Mouse (Mus musculus) heart, adult 11 months (tissue): ENCODE data around the gene Fchsd2.

Experiments
- DNase-seq: peaks from one replicate; pipeline ENCODE4 v3.0.0; 2022

Gene Fchsd2

DNA sequence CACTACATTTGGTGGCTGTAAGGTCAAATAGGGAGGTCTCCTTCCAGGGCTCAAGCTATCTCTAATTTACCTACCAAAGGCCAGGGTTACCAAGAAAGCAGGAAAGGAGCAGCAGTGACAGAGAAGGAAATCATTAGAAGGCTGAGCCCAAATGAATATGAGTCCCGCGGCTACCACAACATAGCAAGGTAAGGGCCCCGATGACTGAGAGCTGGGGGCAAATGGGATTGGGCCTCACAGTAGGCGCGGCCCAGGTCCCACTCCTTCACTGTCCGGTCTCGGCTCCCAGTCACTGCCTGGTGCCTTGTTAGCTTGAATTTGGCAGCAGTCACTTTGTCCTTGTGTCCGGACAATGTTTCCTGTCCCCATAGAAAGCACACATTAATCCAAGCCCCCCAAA, 199.0 kb downstream of the Fchsd2 start:
- peak; percentile 88 for DNase-seq

DNA sequence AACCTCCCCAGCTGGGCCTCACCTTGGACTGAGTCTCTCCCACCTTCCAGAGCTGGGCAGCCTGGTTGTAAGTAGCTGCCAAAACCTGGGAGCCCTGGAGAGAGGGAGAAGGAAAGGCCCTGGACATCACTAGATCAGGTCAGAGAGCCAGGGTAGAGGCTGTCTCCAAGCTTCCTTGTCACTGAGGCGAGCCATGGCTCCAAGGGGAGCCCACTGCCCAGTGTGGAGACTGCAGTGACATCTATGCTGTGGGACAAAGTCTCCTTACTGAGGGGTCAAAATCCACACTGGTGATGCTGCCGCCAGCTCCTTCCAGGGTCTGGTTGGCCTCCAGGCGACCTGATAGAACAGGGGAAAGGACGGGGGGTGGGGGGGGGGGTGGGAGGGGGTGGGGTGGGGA, 199.4 kb downstream of the Fchsd2 start:
- peak; percentile 71 for DNase-seq

DNA sequence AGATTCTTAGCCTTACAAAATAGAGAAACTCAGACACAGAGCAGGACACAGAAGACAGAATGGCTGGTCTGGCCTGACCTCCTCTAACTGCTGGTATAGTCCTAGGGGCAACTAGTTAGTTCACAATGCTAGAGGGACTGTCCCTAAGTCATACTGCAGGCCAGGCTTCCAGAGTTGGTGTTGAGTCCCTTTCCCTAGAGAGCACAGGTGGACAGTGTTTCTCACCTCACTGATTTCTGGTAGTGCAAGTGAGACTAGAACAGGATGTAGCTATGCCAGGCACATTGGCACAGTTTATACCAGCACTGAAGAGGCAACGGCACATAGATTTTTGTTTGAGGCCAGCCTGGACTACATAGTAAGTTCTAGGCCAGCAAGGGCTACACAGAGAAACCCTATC, 200.0 kb downstream of the Fchsd2 start:
- DNase-seq = no peak

DNA sequence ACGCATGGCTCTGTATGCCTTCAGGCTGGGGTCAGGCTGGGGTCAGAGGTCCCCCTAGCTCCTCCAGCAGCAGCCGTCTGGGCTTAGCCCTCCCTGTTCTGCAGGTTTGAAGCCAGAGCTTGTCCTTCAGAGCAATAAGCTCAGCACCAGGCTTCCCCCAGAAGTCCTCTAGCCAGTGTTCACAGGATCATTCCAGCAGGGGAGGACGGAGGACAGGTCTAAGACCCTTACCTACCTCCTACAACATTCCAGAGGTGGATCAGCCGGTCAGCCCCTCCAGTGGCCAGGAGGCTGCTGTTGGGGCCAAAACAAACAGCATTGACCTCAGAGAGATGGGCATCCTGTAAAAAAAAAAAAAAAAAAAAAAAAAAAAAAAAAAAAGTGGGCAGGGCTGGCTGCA, 200.5 kb downstream of the Fchsd2 start:
- DNase-seq = peak; percentile 86

DNA sequence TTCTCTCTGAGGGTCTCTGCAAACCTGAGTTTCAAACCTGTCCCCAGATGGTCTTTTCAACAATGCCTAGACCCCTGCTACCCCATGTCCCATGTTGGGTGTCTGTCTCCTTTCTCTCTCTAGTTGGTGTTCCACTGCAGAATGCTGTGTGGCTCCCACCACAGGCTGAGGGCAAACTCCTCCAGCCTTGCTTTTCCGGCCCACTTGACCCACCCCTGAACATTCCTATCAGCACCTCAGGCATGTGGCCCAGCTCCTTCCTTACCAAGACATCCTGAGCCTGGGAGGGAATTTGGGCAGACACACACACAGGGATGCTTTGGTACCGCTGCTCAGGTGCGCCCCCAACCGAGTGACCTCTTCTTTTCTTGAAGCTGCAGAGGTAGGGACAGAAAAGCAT, 200.9 kb downstream of the Fchsd2 start:
- DNase-seq = peak; percentile 81

DNA sequence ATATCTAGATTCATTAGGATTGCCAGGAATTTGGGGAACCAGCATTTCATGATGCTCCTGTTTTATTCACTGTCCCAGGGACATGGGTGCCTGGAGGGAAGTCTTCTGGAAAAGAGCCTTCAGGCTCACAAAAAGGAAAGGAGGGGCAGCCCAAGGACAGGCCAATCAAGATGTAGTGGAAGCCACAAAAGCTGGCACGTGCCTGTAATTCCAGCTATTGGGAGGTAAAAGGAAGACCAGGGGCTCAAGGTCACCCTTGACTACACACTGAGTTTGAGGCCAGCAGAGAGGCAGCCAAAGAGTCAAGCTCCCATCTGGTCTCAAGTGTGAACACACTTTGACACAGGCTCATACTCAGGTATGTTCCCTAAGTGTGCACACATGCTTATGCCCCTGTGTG, 202.8 kb downstream of the Fchsd2 start:
- no peak for DNase-seq

DNA sequence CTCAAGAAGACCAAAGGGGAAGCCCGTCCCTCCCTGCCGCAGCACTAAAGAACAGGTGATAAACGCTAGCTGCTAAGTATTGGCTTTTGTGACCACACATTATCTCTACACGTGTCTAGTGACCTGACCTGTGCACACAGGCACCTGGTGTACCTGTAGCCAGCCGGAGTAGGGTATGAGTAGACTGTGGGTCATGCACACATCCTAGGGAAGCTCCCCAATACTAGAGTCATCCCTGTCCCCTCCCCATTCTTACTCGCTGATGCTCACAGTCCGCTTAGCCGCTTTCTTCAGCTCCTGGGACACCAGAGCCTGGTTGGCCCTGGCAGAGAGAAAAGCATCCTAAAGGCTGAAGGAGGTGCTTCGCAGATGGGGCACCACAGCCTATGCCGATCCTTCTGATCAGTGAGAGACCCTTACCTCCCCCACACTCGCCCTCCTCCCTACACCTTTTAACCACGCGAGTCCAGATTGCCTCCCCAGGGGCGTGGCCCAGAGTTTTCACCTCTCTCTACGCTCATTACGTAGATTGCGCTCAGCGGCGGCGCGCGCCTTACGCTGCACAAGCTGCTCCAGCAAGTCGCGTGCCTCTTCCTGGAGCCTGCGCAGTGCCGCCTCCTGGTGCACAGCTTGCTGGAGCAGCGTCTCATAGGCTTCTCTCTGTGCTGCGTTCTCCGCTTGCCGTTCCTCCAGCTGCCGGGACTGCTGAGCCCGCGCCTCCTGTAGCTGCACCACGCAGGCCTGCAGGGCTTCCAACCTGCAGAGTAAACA, 203.8 kb downstream of the Fchsd2 start:
- DNase-seq = peak; percentile 93

DNA sequence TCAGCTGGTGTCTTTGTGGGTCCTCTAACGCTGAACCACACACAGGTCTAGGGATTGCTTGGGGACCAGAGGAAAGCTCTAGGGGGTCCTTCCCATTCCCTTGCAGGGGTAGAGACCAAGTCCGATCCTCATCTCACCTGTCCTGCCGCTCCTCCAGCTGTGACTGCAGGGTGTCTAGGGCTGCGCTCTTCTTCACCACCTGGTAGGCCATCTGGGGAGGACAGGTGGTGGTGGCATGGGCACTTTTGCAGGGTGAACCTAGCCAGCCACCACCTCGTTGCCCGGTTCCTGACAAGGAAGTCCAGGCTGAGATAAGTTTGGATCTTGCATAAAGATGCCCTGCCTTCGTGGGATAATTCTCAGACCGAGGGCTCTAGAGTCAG, 204.4 kb downstream of the Fchsd2 start:
- DNase-seq = no peak

DNA sequence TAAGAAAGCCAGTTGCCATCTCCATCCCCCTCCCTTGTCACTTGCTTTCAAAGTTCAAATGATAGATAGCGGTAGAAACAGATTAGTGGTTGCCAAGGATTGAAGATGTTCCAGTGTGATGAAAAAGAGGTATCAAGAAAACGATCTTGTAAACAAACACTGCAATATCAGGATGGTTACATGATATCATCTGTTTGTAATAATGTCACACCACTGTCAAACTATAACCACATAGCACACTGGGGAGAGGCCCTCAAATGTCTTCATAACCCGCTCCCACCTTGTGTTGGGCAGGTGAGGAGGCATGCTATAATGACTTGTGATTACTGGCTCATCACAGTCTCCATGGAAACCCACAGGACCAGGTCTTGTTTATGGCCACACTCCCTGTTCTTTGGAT, 205.7 kb downstream of the Fchsd2 start:
- DNase-seq = peak; percentile 70

DNA sequence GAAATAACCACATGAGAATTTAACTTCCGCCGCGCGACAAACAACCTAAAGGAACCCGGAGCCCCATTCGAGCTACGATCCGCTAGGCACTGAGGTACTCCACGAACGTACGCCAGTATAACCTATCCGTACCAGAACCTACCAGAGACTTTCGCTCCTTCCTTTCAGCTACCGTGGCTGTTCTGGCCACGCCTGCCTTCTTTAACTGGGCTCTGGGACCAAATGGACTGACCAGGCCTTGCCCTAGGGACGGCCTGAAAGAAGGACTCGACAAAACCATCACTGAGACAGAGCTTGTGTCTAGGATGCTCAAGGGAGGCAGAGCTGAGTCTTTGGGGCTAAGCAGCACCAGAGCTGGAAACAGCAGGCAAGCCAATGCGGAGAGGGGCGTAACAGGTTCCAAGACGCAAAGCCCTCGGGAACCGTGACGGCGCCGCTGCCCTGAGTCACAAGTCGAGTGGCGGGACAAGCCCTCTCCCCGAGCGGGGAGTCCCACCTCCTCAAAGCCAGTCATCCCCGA, 208.8 kb downstream of the Fchsd2 start:
- no peak for DNase-seq

DNA sequence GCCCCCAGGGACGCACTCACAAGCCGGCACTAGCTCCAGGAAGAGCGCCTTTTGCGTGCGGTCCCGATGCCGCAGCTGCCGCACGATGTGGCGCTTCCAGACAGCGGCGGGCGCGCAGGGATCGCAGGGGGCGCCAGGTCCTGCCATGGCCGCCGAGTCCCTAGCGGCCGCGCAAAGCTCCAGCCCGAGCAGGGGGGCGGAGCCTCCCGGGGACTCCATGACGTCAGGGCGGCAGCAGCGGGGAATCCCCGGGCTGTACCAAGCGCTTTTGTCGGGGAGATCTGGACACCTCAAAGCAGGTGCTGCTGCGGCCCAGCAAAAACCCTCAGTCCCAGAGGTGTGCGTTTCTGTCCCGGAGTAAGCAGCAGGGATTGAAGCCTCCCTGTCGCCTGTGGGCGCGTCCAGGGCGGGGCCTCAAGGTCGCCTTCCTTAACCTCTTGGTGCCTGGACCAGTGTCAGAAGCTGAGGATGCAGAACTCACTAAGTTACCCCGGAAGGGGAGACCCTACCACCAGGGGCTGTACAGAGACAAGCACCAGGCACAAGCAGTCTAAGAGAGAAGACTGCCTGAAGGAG, 209.3 kb downstream of the Fchsd2 start, which contains the start of gene Atg16l2:
TSS of gene Atg16l2 (minus strand) at position 371 of the 576 bp plus-strand sequence.
- peak; percentile 99 for DNase-seq

DNA sequence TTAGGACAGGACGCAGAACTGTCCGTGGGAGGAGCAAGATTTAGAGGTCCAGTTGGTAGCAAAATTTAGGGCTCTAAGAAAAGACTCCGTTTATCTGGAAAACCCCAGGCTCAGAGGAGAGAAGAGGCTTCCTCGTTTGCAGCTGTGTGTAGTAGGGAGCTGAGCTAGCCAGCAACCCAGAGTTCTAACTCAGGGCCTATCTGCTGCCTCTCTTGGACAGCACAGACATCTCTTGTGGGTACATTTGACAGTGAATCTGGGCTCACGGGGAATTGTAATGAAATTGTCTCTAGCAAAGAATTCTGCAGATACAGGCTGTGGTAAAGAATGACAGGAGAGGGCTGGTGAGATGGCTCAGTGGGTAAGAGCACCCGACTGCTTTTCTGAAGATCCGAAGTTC, 210.0 kb downstream of the Fchsd2 start:
- no peak for DNase-seq

DNA sequence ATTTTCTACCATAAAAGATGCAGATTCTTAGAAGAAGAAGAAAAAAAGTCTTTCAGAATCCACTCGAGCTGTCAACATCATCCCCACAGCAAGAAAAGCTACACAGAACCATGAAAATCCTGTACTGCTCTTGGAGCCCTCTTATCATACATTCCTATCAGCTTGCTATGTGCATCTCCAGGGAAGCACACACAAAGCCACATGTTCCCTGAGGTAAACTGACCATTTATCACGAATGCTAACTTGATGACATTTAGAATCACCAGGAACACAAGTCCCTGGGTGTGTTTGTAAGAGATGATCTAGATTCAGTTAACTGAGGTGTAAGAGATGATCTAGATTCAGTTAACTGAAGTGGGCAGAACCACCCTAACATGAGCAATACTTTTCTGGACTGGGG, 214.2 kb downstream of the Fchsd2 start:
- DNase-seq = no peak

DNA sequence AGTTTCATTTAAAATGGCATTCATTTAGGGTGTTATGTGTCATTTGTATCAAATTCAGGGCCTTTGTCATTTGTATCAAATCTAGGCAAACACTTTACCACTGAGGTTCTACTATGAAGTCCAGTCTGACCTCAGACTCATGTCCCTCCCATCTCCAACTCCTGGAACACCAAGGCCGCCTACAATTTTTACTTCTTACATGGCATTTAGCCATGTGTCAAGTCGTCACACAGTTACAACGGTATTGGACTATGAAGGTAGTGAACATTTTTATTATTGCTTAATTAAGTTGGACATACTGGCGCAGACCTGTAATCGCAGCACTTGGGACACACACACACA, 217.3 kb downstream of the Fchsd2 start:
- DNase-seq = no peak

DNA sequence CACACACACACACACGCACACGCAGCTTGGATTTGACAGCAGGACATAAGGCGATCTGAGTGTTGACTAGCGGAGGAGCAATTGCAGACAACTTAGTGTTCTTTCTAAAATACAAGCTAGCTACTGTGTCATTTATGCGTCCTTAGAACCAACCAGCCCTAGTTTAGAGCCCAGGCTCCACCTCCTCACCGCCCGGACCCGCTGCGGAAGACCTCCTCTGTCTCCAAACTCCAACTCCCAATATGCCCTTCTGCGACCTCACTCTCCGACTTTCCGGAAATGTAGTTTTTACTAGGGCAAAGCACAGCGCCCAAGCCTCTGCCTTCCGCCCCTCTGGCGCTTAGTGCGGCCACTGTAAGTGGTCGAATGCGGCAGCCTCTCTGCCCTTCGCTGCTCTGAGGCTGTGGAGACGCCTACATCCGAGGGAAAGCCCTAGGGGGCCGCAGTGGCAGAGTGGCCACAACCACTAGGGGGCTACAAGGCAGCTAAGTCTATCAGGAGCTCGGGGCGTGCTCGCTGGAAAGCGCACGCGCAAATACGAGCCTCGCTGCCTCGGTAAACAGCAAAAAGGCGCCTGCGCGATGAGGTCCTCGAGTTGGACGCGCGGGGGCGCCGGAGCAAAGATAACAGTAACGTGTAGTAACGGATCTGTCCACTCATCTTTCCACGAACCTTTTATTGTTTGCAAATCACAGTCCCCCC, 217.8 kb downstream of the Fchsd2 start:
- DNase-seq = peak; percentile 100

DNA sequence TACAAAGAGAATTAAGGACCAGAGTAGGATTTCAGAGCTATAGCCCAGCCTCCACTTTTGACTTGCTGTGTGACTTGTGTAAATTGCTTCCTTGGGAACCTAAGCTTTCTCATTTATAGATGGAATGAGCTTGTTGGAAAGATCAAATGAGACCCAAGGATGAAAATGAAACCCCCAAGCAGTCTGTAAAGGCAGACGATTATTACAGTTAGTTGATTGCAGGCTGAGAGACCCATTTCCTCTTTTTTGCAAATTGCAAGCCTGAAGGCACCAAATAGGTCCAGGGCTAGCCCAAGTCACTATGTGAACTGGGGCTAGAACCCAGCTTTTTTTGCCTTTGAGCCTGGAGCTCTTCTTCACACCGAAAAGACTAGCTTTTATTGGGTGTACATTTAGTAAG, 218.4 kb downstream of the Fchsd2 start:
- DNase-seq = no peak

DNA sequence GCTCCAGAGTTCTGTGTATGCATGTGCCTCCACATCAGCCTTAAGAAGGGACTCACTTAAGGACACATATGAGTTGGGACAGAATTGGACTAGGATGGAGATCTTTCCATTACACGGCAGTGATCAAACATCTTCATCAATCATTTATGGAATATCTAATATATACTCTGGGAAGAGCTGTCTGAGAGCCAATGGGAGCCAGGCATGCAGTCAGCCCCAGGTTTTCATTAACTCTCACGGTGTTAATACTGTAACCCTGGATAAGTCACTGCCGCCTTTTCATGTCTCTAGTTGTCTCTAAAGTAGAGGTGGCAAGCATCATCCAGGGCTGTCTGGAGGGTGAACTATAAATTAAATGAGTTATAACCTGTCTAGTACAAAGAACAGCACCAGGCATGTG, 220.4 kb downstream of the Fchsd2 start:
- no peak for DNase-seq

DNA sequence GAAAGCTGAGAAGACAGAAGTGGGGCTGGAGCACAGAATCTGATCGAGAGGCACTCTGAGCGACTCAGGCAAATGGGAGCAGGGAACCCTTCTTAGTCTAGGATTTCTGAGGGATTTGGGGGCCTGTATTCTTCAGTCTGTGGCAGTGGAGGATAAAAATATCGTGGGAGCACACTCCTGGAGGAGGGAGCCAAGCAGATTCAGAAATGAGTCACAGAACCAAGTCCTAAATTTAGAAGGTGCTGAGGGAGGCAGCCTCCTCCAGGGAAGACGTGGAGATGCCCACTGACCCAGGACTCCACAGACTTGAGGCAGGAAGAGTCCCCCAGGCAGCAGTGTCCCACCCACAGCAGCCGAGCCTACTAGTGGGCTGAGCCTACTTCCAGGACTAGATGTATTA, 221.7 kb downstream of the Fchsd2 start:
- DNase-seq = no peak

DNA sequence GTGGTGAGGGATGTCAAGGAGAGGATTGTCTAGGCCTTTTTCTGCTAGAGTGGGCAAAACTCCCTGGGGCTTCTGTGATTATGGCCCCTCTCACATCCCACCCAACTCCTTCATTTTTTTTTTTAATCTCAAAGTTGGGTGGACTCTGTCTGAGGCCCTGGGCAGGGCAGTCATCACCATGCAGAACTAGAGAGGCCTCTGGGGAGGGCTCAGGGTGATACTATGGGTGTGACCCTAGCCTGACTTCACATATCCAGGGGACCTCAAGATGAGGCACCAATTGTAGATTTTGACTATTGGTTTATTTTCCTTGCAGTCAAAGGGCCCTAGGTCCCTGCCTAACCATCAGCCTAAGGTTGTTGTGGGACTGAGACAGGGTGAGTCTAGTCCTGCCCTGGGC, 223.0 kb downstream of the Fchsd2 start:
- no peak for DNase-seq

DNA sequence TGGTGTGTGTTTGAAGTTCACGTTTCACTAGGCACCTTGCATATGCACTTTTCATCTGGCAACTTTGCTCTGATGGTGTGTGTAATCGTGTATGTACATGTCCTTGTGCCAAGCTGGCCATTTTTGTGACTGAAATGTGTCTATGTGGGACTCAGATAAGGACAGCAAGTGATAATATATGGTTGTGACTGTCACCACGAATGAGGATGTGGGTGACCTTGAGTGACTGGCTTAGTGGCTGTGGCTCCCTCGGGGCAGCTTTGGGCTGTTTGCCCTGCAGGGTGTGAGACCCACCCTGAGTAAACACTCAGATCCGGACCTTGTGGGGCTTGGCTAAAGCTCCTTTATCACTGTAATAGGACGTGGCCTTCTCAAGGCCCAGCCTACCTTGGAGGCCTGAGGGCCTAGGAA, 223.9 kb downstream of the Fchsd2 start:
- no peak for DNase-seq

DNA sequence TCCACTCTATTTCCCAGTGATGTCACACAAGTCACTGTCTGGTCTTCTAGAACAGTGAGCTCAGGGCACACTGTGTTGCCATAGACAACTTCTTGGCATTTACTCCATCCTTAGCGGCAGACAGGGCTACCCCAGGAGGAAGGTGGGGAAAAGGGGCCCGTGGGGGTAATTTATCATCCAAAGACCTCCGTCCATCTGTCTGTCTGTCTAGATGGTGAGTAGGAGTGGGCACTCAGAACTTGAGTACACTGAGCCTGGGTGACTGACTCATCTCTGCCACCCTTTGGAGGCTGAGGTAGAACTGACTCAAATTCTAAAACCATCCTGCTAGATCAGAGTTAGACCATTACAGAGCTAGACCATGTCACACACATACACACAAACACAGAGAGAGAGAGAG, 224.4 kb downstream of the Fchsd2 start, which contains the start of gene Stard10:
TSS of gene Stard10 (plus strand) at position 73 of the 400 bp plus-strand sequence.
- DNase-seq = no peak

DNA sequence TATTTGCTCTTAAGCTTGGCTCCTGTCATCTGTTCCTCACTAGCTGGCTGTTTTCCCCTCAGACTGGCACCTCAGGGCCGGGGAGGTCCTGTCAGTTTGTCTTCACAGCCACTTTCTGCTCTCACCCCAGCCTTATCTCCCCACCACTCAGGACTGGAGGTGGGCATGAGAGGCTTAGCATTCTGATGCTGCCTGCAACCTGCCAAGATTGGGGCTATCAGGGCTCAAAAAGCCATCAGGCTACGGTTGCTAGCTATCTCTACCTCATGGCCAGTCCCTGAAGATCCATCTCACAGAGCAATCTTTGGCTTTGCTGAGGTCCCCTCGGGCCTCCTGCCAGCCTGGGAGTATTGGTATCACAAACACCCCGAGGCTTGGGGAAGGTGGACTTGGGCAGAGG, 226.2 kb downstream of the Fchsd2 start:
- no peak for DNase-seq

DNA sequence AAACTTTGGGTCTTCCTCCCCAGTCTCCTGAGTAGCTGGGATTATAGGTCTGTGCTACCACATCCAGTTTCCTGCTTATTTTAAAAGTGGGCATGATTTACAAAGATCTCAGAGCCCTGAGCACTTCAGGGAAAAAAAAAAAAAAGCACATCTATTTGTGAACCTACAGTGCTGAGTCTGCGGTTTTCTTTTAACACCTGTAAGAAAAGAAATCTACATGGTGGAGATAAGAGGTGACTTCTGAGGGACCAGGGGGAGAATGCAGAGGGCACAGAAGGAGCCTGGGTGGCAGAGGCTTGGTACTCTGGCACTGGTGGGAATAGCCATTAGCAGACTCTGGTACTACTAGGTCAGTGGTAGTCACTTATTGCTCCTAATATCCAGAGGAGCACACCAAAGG, 227.1 kb downstream of the Fchsd2 start:
- no peak for DNase-seq
